ENCODE assay signal across 8 mouse cellular contexts in the genomic region with DNA sequence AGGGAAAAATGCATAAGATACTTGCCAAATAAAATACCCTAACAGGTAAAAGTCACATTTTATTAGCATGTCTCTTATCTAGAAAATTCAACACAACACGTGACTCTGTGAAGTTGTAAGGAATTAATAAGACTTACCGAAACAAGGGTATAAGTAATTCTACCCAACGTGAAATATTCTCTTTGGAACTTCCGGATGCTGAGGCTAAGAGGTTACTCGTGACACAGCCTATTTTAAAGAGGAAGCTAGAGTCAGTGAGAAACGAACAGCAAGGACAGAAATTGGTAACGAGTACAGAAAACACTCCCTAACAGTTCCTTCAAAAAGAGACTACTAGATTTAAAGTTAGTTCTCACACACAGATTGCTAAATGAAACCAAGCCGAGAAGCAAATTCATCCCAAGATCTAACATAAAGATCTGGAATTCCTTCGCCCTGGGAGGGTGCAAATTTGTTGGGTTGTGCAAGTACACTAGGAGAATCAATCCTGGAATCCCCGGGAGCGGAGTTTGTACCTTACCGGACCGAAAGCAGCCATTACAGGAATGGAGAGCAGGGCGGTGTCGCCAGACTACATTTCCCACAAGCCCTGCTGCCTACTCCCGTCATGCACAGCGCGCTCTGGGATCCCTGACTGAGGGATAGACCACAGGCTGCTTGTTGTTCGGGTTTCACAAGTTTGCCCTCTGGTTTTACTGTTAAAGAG. TPM values are rescaled to one million over a fixed set of nuclear protein-coding genes. Genes with fewer than 3 reads are reported as not detected.
A peak's percentile ranks its signal among the peaks of the same experiment; 100 is the strongest.
DNase-seq lines count a peak whose midpoint lies in the region; ATAC-seq and TF ChIP-seq lines count a peak whose summit lies in the region.

A gene (minus strand): TSS at position 600 of the 706 bp plus-strand sequence.

- no peaks in the 10 kb centered on the region for H3K9me3 ChIP-seq in erythroblast, embryonic 14.5 days (ENCODE audit: control insufficient read depth, low read length)
- no peaks in the 10 kb centered on the region for H3K9me3 ChIP-seq in heart, embryonic 11.5 days (replicated peaks; ENCODE audit: control insufficient read depth, low read length)
- no peaks in the 10 kb centered on the region for H3K9me3 ChIP-seq in kidney, embryonic 16.5 days (ENCODE audit: low read length)

- H3K4me1 ChIP-seq in erythroblast, embryonic 14.5 days (ENCODE audit: control insufficient read depth): peaks cover 15% of the 10 kb centered on the region
- H3K4me1 ChIP-seq in heart, embryonic 11.5 days (ENCODE audit: control insufficient read depth, insufficient read depth, low read length): no peaks in the 10 kb centered on the region
- H3K4me1 ChIP-seq in kidney, embryonic 16.5 days (ENCODE audit: insufficient read depth, low read length): peaks cover 9% of the 10 kb centered on the region; the same call in 1 of the 2 replicates
- peaks cover 7% of the 10 kb centered on the region for H3K4me1 ChIP-seq in liver, adult 2 months (ENCODE audit: control insufficient read depth, insufficient read depth, low read length)

- H3K27ac ChIP-seq in heart, embryonic 11.5 days (ENCODE audit: low read depth, low read length): peak within 1 kb of the TSS; percentile 84
- H3K27ac ChIP-seq in kidney, embryonic 16.5 days (ENCODE audit: low read length): peak within 1 kb of the TSS; percentile 92
- peak within 1 kb of the TSS; percentile 20 for H3K27ac ChIP-seq in liver, adult 2 months (replicated peaks; ENCODE audit: insufficient read depth, low read depth, low read length)

- peak; percentile 98 for DNase-seq in brain, embryonic 14.5 days (ENCODE audit: low read depth)
- DNase-seq in liver, adult 2 months (ENCODE audit: extremely low read depth, low read depth, low spot score): peak; percentile 95
- peak; percentile 90 for DNase-seq in splenic B cell, adult 2 months (ENCODE audit: low read depth, low spot score)

- no peak for TF ChIP-seq CTCF in C2C12 (IDR thresholded peaks at IDR 0.05; ENCODE audit: control insufficient read depth, insufficient read depth, insufficient read length)
- TF ChIP-seq CTCF in brain, embryonic 14.5 days (IDR thresholded peaks at IDR 0.05; ENCODE audit: borderline replicate concordance, extremely low read depth, insufficient read depth, insufficient read length): no peak
- no peak for TF ChIP-seq CTCF in liver, adult 2 months (IDR thresholded peaks at IDR 0.05; ENCODE audit: low read depth, low read length)

- H3K79me2 ChIP-seq in C2C12 (ENCODE audit: control insufficient read depth, insufficient read depth): peaks cover 9% of the 10 kb centered on the region
- H3K79me2 ChIP-seq in liver, adult 2 months (ENCODE audit: control insufficient read depth, insufficient read depth, low read length): no peaks in the 10 kb centered on the region
- H3K79me2 ChIP-seq in myocyte (ENCODE audit: control insufficient read depth, insufficient read depth): no peaks in the 10 kb centered on the region

- peak within 1 kb of the TSS; percentile 58 for H3K4me3 ChIP-seq in C2C12 (ENCODE audit: insufficient read depth, poor library complexity, severe bottlenecking)
- H3K4me3 ChIP-seq in erythroblast, embryonic 14.5 days (replicated peaks): peak within 1 kb of the TSS; percentile 72
- peak within 1 kb of the TSS; percentile 63 for H3K4me3 ChIP-seq in heart, embryonic 11.5 days (ENCODE audit: low read depth, low read length)
- H3K4me3 ChIP-seq in kidney, embryonic 16.5 days (ENCODE audit: low read length): peak within 1 kb of the TSS; percentile 77
- peak within 1 kb of the TSS; percentile 61 for H3K4me3 ChIP-seq in liver, adult 2 months (ENCODE audit: insufficient read depth, low read depth, low read length)
- H3K4me3 ChIP-seq in myocyte: peak within 1 kb of the TSS; percentile 54

- TF ChIP-seq POLR2A in brain, embryonic 14.5 days (IDR thresholded peaks at IDR 0.05; ENCODE audit: borderline replicate concordance, extremely low read depth, insufficient read depth, insufficient read length, poor library complexity, severe bottlenecking): peak; percentile 59; the same call in 1 of the 2 replicates
- TF ChIP-seq POLR2A in liver, adult 2 months (IDR thresholded peaks at IDR 0.05; ENCODE audit: extremely low read depth, insufficient read depth, low read length): peak; percentile 65; the same call in 1 of the 2 replicates
- TF ChIP-seq POLR2A in myocyte (IDR thresholded peaks at IDR 0.05; ENCODE audit: insufficient read length, low read depth): peak; percentile 85

- H3ac ChIP-seq in C2C12 (ENCODE audit: control insufficient read depth, insufficient read length, low read depth) (peak within 1 kb of the TSS; percentile 85), myocyte (ENCODE audit: control insufficient read depth, insufficient read length) (peak within 1 kb of the TSS; percentile 8)

- H3K9ac ChIP-seq in heart, embryonic 11.5 days (ENCODE audit: low read depth, low read length): peak within 1 kb of the TSS; percentile 86
- peak within 1 kb of the TSS; percentile 82 for H3K9ac ChIP-seq in kidney, embryonic 16.5 days (replicated peaks; ENCODE audit: low read length)
- H3K9ac ChIP-seq in liver, adult 2 months (ENCODE audit: low read depth, low read length): peak within 1 kb of the TSS; percentile 32; the same call in 1 of the 2 replicates

- 2% methylated on average over 19 of the region's 19 CpGs for WGBS in heart, embryonic 11.5 days (ENCODE audit: insufficient replicate concordance)
- under 1% methylated on average over 19 of the region's 19 CpGs for WGBS in kidney, embryonic 16.5 days
- WGBS in liver, adult 2 months: under 1% methylated on average over 19 of the region's 19 CpGs

- ATAC-seq in heart, embryonic 11.5 days (replicated peaks; ENCODE audit: insufficient number of reproducible peaks, low FRiP score, low TSS enrichment): peak; percentile 100
- ATAC-seq in kidney, embryonic 16.5 days (ENCODE audit: low FRiP score, low TSS enrichment): peak; percentile 100

- H3K79me3 ChIP-seq in C2C12 (ENCODE audit: low read depth): peaks cover 3% of the 10 kb centered on the region

- H3K36me3 ChIP-seq in C2C12 (ENCODE audit: control insufficient read depth, insufficient read depth) (peaks cover 23% of the 10 kb centered on the region), myocyte (ENCODE audit: control insufficient read depth, insufficient read depth) (peaks cover 15% of the 10 kb centered on the region)
- peaks cover 6% of the 10 kb centered on the region for H3K36me3 ChIP-seq in erythroblast, embryonic 14.5 days (ENCODE audit: control insufficient read depth)
- no peaks in the 10 kb centered on the region for H3K36me3 ChIP-seq in heart, embryonic 11.5 days (ENCODE audit: control insufficient read depth, insufficient read depth, low read length)
- H3K36me3 ChIP-seq in kidney, embryonic 16.5 days (ENCODE audit: insufficient read depth, low read length): no peaks in the 10 kb centered on the region
- H3K36me3 ChIP-seq in liver, adult 2 months (ENCODE audit: control insufficient read depth, insufficient read depth, low read length): peaks cover 5% of the 10 kb centered on the region
- H3K36me3 ChIP-seq in splenic B cell, adult 2 months (ENCODE audit: control insufficient read depth, insufficient read depth, low read length, poor library complexity, severe bottlenecking): no peaks in the 10 kb centered on the region

- H3K27me3 ChIP-seq in C2C12 (ENCODE audit: control insufficient read depth, insufficient read depth, insufficient read length) (no peaks in the 10 kb centered on the region), myocyte (ENCODE audit: control insufficient read depth, insufficient read depth, insufficient read length) (no peaks in the 10 kb centered on the region)
- H3K27me3 ChIP-seq in erythroblast, embryonic 14.5 days (ENCODE audit: control insufficient read depth): no peaks in the 10 kb centered on the region
- no peaks in the 10 kb centered on the region for H3K27me3 ChIP-seq in heart, embryonic 11.5 days (ENCODE audit: control insufficient read depth, insufficient read depth, low read length)
- H3K27me3 ChIP-seq in kidney, embryonic 16.5 days (ENCODE audit: insufficient read depth, low read length): no peaks in the 10 kb centered on the region
- H3K27me3 ChIP-seq in liver, adult 2 months (ENCODE audit: control insufficient read depth, insufficient read depth, low read length): no peaks in the 10 kb centered on the region
- H3K27me3 ChIP-seq in splenic B cell, adult 2 months (ENCODE audit: control insufficient read depth, insufficient read depth, low read length, poor library complexity, severe bottlenecking): no peaks in the 10 kb centered on the region

- peak within 1 kb of the TSS; percentile 72 for H3K4me2 ChIP-seq in heart, embryonic 11.5 days
- H3K4me2 ChIP-seq in kidney, embryonic 16.5 days (replicated peaks; ENCODE audit: low read depth, low read length): peak within 1 kb of the TSS; percentile 60
- peak within 1 kb of the TSS; percentile 97 for H3K4me2 ChIP-seq in myocyte (ENCODE audit: low read depth)

TF ChIP-seq in C2C12, 6 proteins besides CTCF, POLR2A, EP300 and RAD21:
- TF ChIP-seq USF1 (IDR thresholded peaks at IDR 0.05; ENCODE audit: low read depth) (peak; percentile 86), MYOD1 (IDR thresholded peaks at IDR 0.05; ENCODE audit: control insufficient read depth, insufficient read length, low read depth) (no peak)

TF ChIP-seq in myocyte, 11 proteins besides CTCF, POLR2A, EP300 and RAD21:
- TF ChIP-seq SRF (IDR thresholded peaks at IDR 0.05; ENCODE audit: control insufficient read depth, insufficient read length, low read depth) (no peak), USF1 (IDR thresholded peaks at IDR 0.05; ENCODE audit: low read depth) (peak; percentile 80), E2F4 (IDR thresholded peaks at IDR 0.05; ENCODE audit: insufficient read depth) (no peak), REST (IDR thresholded peaks at IDR 0.05; ENCODE audit: insufficient read depth, insufficient read length) (peak; percentile 2), POLR2AphosphoS2 (IDR thresholded peaks at IDR 0.05; ENCODE audit: insufficient read length, low read depth) (peak; percentile 93), MYOD1 (IDR thresholded peaks at IDR 0.05; ENCODE audit: control insufficient read depth in 1 of 3, insufficient read length in 2 of 3, low read depth in 2 of 3) (peak in 1 of 3 experiments; percentile 23)

RNA-seq across cellular contexts. Expression of the gene that starts here (rescaled TPM):
- polyA plus RNA-seq in C2C12 (2012; fragmentation: generic; extraction: Trizol) (63.8 TPM), myocyte (2012; fragmentation: generic; extraction: Trizol) (50.4 TPM)
- polyA plus RNA-seq in brain, embryonic 14.5 days (2012; rRNA removed): 49.1 and 56.9 TPM in 2 replicates
- 1.5 and 1.7 TPM in 2 replicates for polyA plus RNA-seq in erythroblast, embryonic 14.5 days (2012)
- 93.7 and 104 TPM in 2 replicates for polyA plus RNA-seq in heart, embryonic 11.5 days (2014; fragmentation: Nextera tagmentation; extraction: Ambion mirVana)
- polyA plus RNA-seq in kidney, embryonic 16.5 days (2015; fragmentation: Nextera tagmentation; extraction: Ambion mirVana): 98.8 and 101 TPM in 2 replicates
- 17.3 and 23.4 TPM in 2 replicates for total RNA-seq in liver, adult 2 months (2014; rRNA removed)
- polyA plus RNA-seq in liver, adult 2 months (2012; rRNA removed): 10.1 and 14.1 TPM in 2 replicates

Comparison
In these comparisons a context has a peak if more than half of its experiments do, and no peak if none do; other contexts are left out.
1. Peak in every context shown above with its lines: DNase-seq, ATAC-seq, H3K4me3 ChIP-seq and H3K27ac ChIP-seq.
2. H3K27ac ChIP-seq: peak in every context shown above with its lines; median percentile 92 in kidney, embryonic 16.5 days; 84 in heart, embryonic 11.5 days; 20 in liver, adult 2 months.
3. H3K9ac ChIP-seq: peak in every context shown above with its lines; median percentile 86 in heart, embryonic 11.5 days; 82 in kidney, embryonic 16.5 days; 32 in liver, adult 2 months.